Mouse (Mus musculus): ENCODE measurements around the gene Gimap4. TPM values are rescaled to one million over a fixed set of nuclear protein-coding genes. Genes with fewer than 3 reads are reported as not detected.
A peak's percentile ranks its signal among the peaks of the same experiment; 100 is the strongest.

Gene Gimap4
- polyA plus RNA-seq, 1 experiment from 2014 or later, result 10.6 TPM

GRCm38 (mm10) chr6:48658721-48659120 is 25.6 kb upstream of the Gimap4 start:
- no peak overlapping the region for H3K27ac ChIP-seq
- DNase-seq (ENCODE audit: low spot score), result peak; percentile 65
- no peaks in the 10 kb centered on the region for H3K9me3 ChIP-seq
- H3K36me3 ChIP-seq, result no peaks in the 10 kb centered on the region
- no peaks in the 10 kb centered on the region for H3K27me3 ChIP-seq (ENCODE audit: insufficient read depth, poor library complexity, severe bottlenecking)
- H3K4me3 ChIP-seq, result no peak overlapping the region
- 76% methylated on average over 5 of the region's 5 CpGs for WGBS
- H3K4me1 ChIP-seq, result no peaks in the 10 kb centered on the region

GRCm38 (mm10) chr6:48664750-48665149 is 19.6 kb upstream of the Gimap4 start:
- H3K4me3 ChIP-seq, result no peak overlapping the region

DNA sequence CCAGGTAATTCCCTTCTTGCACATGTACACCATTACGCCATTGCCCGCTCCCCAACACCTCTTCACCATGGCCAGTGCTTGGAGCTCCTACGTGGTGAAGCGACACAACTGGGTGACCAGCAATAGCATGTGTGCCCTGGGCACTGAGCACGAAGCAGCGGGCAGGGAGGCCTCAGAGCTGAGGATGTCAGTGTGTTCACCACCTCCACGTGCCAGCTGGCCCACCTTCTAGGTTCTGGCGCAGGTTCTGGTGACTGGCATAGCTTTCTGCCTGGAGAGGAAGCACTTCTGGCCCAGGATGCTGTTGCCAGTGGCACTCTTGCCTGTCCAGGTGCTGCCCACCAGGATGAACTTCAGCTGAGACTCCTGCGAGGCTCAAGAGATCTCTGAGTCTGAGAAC is 18.9 kb upstream of the Gimap4 start:
- Histone ChIP-seq H3K27me3 (ENCODE audit: insufficient read depth, poor library complexity, severe bottlenecking) (no peaks in the 10 kb centered on the region), H3K4me1 (no peaks in the 10 kb centered on the region), H3K36me3 (no peaks in the 10 kb centered on the region), H3K4me3 (no peak overlapping the region), H3K27ac (no peak overlapping the region), H3K9me3 (no peaks in the 10 kb centered on the region)
- 88% methylated on average over 9 of the region's 9 CpGs for WGBS
- DNase-seq (ENCODE audit: low spot score), result no peak

More at GRCm38 (mm10) chr6:48664750-48665149, 19.6 kb upstream of the Gimap4 start:
- DNase-seq (ENCODE audit: low spot score), result no peak
- no peak overlapping the region for H3K27ac ChIP-seq
- H3K9me3 ChIP-seq, result no peaks in the 10 kb centered on the region
- 71% methylated on average over 4 of the region's 4 CpGs for WGBS
- H3K4me1 ChIP-seq, result no peaks in the 10 kb centered on the region
- no peaks in the 10 kb centered on the region for H3K36me3 ChIP-seq
- no peaks in the 10 kb centered on the region for H3K27me3 ChIP-seq (ENCODE audit: insufficient read depth, poor library complexity, severe bottlenecking)

- H3K4me1 ChIP-seq, result no peaks in the 10 kb centered on the region
- H3K27ac ChIP-seq, result no peak overlapping the region
- H3K4me3 ChIP-seq, result no peak overlapping the region
- WGBS, result 58% methylated on average over 7 of the region's 7 CpGs
- H3K27me3 ChIP-seq (ENCODE audit: insufficient read depth, poor library complexity, severe bottlenecking), result no peaks in the 10 kb centered on the region
- H3K36me3 ChIP-seq, result no peaks in the 10 kb centered on the region
- no peaks in the 10 kb centered on the region for H3K9me3 ChIP-seq
- no peak for DNase-seq (ENCODE audit: low spot score)
These were observed 18.2 kb upstream of the Gimap4 start for GRCm38 (mm10) chr6:48666159-48666586.

DNA sequence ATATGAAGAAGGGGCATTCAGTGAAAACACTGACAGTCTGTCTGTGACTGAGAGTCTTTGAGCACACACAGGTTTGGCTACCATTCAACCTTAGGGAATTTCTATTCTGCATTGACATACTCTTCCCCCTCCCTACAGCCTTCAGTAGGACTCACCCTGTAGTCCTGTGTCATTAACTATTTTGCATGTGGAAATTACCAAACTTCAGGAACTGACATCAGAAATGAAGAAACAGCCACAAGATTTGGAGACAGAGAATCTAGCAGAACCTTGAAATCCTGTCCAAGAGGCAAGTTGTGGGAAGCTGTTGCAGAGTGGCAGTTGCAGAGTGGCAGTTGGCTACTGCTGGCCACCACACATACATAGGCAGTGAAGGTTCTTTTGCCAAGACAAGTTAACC is 16.3 kb upstream of the Gimap4 start:
- no peak for DNase-seq (ENCODE audit: low spot score)
- Histone ChIP-seq H3K36me3 (no peaks in the 10 kb centered on the region), H3K27me3 (ENCODE audit: insufficient read depth, poor library complexity, severe bottlenecking) (no peaks in the 10 kb centered on the region)

GRCm38 (mm10) chr6:48669446-48669969 is 14.8 kb upstream of the Gimap4 start:
- Histone ChIP-seq H3K4me3 (no peak overlapping the region), H3K27me3 (ENCODE audit: insufficient read depth, poor library complexity, severe bottlenecking) (no peaks in the 10 kb centered on the region), H3K4me1 (no peaks in the 10 kb centered on the region), H3K9me3 (no peaks in the 10 kb centered on the region), H3K36me3 (no peaks in the 10 kb centered on the region), H3K27ac (no peak overlapping the region)
- WGBS, result 70% methylated on average over 2 of the region's 2 CpGs
- DNase-seq (ENCODE audit: low spot score), result no peak

More for the DNA sequence above, 16.3 kb upstream of the Gimap4 start:
- H3K27ac ChIP-seq, result no peak overlapping the region
- H3K4me3 ChIP-seq, result no peak overlapping the region
- H3K9me3 ChIP-seq, result no peaks in the 10 kb centered on the region
- no peaks in the 10 kb centered on the region for H3K4me1 ChIP-seq

- Histone ChIP-seq H3K4me3 (no peak overlapping the region), H3K27me3 (ENCODE audit: insufficient read depth, poor library complexity, severe bottlenecking) (no peaks in the 10 kb centered on the region), H3K9me3 (no peaks in the 10 kb centered on the region), H3K4me1 (peaks cover 8% of the 10 kb centered on the region), H3K27ac (no peak overlapping the region), H3K36me3 (no peaks in the 10 kb centered on the region)
- 90% methylated on average over 9 of the region's 9 CpGs for WGBS
- DNase-seq (ENCODE audit: low spot score), result no peak
These were observed 9.9 kb upstream of the Gimap4 start for GRCm38 (mm10) chr6:48674291-48675058.

DNA sequence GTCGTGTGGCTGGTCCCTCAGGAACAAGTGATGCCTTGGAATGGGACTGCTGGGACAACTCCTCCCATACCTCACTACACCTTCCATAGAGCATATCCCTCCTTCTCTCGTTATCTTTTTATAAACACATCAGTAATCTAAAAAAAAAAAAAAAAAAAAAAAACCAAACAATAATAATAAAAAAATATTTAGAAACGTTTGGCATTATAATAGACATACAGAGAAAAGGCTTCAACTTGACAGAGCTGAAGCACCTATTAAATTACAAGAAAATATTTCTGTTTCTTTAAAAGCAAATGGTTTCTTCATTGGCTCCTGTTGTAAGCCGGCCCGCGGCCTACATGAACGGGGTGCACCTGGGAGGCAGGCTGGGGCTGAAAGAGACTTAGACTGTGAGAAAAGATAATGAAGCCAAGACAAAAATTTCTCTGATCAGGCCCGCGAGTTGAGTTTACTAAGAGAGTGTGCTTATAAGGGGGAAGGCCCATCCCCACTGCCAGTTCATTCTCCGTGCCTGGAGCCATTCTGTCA is 8.9 kb upstream of the Gimap4 start:
- Histone ChIP-seq H3K36me3 (no peaks in the 10 kb centered on the region), H3K4me1 (peaks cover 8% of the 10 kb centered on the region), H3K27me3 (ENCODE audit: insufficient read depth, poor library complexity, severe bottlenecking) (no peaks in the 10 kb centered on the region), H3K9me3 (no peaks in the 10 kb centered on the region), H3K27ac (peak overlapping the region; percentile 65; the same call in 1 of the 2 replicates), H3K4me3 (peak overlapping the region; percentile 46)
- 51% methylated on average over 10 of the region's 10 CpGs for WGBS
- no peak for DNase-seq (ENCODE audit: low spot score)

GRCm38 (mm10) chr6:48675931-48676859 is 8.2 kb upstream of the Gimap4 start, which contains the start of gene Gimap9:
Gene Gimap9 (plus strand): TSS chr6:48676129.
- peaks cover 8% of the 10 kb centered on the region for H3K4me1 ChIP-seq
- no peaks in the 10 kb centered on the region for H3K9me3 ChIP-seq
- no peaks in the 10 kb centered on the region for H3K27me3 ChIP-seq (ENCODE audit: insufficient read depth, poor library complexity, severe bottlenecking)
- H3K27ac ChIP-seq, result peak within 1 kb of the TSS; percentile 65; the same call in 1 of the 2 replicates
- WGBS, result 19% methylated on average over 13 of the region's 13 CpGs
- no peaks in the 10 kb centered on the region for H3K36me3 ChIP-seq
- peak; percentile 75 for DNase-seq (ENCODE audit: low spot score)
- H3K4me3 ChIP-seq, result peak within 1 kb of the TSS; percentile 46

DNA sequence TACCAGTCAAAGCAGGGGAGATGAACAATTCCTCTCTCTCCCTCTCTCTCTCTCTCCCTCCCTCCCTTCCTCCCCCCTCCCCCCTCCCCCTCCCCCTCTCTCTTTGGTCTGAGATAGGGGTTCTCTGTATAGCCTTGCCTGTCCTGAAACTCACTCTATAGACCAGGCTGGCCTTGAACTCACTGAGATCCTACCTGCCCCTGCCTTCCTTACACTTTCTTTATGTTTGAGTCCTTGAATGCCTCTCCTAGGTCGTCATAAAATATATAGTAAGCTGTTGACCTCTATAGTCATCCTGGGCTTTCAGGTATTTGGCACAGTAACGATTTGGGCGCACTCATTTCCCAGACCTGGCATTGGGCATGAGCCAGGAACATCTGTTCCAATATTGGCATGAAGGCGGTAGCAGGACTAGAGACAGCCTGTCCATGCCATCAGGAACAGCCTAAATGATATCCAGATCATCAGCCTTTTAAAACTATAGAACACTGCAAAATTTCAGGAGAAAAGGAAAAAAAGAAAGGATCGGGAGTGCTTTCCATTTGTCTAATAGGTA is 7.4 kb upstream of the Gimap4 start:
- Histone ChIP-seq H3K4me1 (peaks cover 8% of the 10 kb centered on the region), H3K9me3 (no peaks in the 10 kb centered on the region), H3K4me3 (peak overlapping the region; percentile 46), H3K27ac (no peak overlapping the region), H3K27me3 (ENCODE audit: insufficient read depth, poor library complexity, severe bottlenecking) (no peaks in the 10 kb centered on the region), H3K36me3 (no peaks in the 10 kb centered on the region)
- DNase-seq (ENCODE audit: low spot score), result no peak
- 84% methylated on average over 5 of the region's 5 CpGs for WGBS

- 89% methylated on average over 17 of the region's 17 CpGs for WGBS
- peaks cover 8% of the 10 kb centered on the region for H3K4me1 ChIP-seq
- DNase-seq (ENCODE audit: low spot score), result no peak
- no peaks in the 10 kb centered on the region for H3K27me3 ChIP-seq (ENCODE audit: insufficient read depth, poor library complexity, severe bottlenecking)
- H3K4me3 ChIP-seq, result no peak overlapping the region
- H3K9me3 ChIP-seq, result no peaks in the 10 kb centered on the region
- no peaks in the 10 kb centered on the region for H3K36me3 ChIP-seq
- no peak overlapping the region for H3K27ac ChIP-seq
These were observed 6.6 kb upstream of the Gimap4 start for GRCm38 (mm10) chr6:48677492-48678345.

- H3K27ac ChIP-seq, result no peak overlapping the region
- H3K27me3 ChIP-seq (ENCODE audit: insufficient read depth, poor library complexity, severe bottlenecking), result no peaks in the 10 kb centered on the region
- H3K9me3 ChIP-seq, result no peaks in the 10 kb centered on the region
- WGBS, result 86% methylated on average over 4 of the region's 4 CpGs
- DNase-seq (ENCODE audit: low spot score), result no peak
- H3K4me3 ChIP-seq, result no peak overlapping the region
- no peaks in the 10 kb centered on the region for H3K36me3 ChIP-seq
- H3K4me1 ChIP-seq, result peaks cover 8% of the 10 kb centered on the region
These were observed 6.0 kb upstream of the Gimap4 start for GRCm38 (mm10) chr6:48678391-48678790.
